Mouse (Mus musculus) inflammation-experienced regulatory T-cells (primary cell): Measurements from ENCODE around the gene Smpdl3a. TPM values are rescaled to one million over a fixed set of nuclear protein-coding genes. Genes with fewer than 3 reads are reported as not detected.

Experiments
- polyA plus RNA-seq, 2 experiments: library from polyadenylated mRNA; unstranded; fragments of 100-300 nt; shearing (Covaris generic); gene quantifications; one replicate each; pipeline ENCODE4 v1.2.1; 2017

Smpdl3a gene
- polyA plus RNA-seq, result 100 to 1,000 TPM; 224 to 297 TPM

GRCm38 (mm10) chr10:57794018-57794417 is at the start of gene Smpdl3a:
Gene Smpdl3a, plus strand, starts transcription at chr10:57794335.

GRCm38 (mm10) chr10:57784876-57785150 is 9.3 kb upstream of the Smpdl3a start, which contains the start of gene Fabp7:
Gene Fabp7, plus strand, starts transcription at chr10:57784881.

Other genes starting within 250 kb of the Smpdl3a start
- gene Pkib, start 162.4 kb upstream of the Smpdl3a start, polyA plus RNA-seq, result 1 to 10 TPM in 1 of 2 experiments, under 1 TPM in 1; 0.42 to 7.8 TPM
- gene Fabp7, start 9.5 kb upstream of the Smpdl3a start, polyA plus RNA-seq, result not detected